Mouse (Mus musculus) layer of hippocampus, postnatal 25 days (tissue): ENCODE measurements around the gene Ptprt. TPM values are rescaled to one million over a fixed set of nuclear protein-coding genes. Genes with fewer than 3 reads are reported as not detected.

Experiments used
- DNase-seq, 2 experiments: peaks; one replicate each; pipeline ENCODE4 v3.0.0; 2022; ENCODE audit warnings: mixed read lengths in 2 of 2, low spot score in 1 of 2; ENCODE audit errors: extremely low spot score in 1 of 2
- total RNA-seq, 2 experiments: library from RNA; stranded (reverse); gene quantifications; 2 replicates each; pipeline ENCODE4 v1.2.3; 2021

The Ptprt gene
- total RNA-seq, 2 experiments from 2014 or later: 45.6 to 53.4 TPM

- DNase-seq: no peak
These were observed 234.8 kb downstream of the Ptprt start for GRCm38 (mm10) chr2:162426114-162426513.

DNA sequence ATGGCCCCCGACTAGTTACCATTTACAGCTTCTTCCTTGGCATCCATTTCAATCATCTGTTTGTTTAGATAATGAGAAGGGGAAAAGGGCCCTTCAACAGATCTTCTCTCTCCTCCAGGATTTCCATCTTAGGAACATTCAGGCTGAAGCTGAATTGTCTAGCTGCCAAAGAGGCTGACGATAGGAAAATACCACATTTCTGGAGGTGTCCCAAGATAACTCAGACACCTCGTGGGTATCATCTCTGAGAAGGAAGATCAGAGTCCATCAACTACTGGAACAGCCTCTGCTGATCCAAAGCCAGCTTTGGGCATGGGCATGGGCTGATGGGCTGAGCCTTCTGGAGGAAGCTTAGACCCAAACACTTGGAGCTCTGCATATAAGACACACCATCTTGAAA lies 242.8 kb downstream of the Ptprt start:
- no peak for DNase-seq

DNA sequence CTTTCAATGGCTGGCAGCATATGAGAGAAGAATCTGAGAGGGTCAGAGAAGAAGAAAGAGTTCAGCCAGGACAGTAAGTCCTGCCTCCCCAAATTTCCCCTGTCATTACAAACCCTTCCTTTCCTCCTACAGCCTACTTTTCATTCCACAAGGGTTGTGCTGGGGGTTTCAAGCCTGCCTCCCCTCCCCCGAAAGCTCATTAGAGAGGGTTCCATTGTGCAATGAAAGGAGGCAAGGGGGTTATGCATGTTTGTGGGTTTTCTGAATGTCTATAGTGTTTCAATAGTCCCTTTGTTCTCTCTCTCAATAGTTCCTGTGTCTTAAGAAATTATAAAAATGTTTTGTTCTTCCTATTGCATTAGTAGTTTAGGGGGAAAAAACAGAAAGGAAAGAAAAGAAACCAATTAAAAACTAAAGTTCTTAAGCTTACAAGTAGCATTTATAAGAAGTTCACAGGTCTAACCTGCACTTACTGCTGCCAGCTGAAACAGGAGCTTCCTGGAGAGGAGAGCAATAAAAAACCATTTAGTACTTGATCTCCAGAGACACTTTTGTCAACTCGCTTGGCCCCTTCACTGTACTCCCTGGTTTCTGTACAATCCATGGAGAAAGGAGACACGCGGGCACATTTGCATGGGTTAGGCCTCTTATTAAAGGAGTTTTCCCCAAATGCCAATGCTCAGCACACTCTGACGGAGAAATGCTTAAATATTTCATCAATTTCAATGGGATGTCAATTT lies 247.7 kb downstream of the Ptprt start:
- DNase-seq: no peak

DNA sequence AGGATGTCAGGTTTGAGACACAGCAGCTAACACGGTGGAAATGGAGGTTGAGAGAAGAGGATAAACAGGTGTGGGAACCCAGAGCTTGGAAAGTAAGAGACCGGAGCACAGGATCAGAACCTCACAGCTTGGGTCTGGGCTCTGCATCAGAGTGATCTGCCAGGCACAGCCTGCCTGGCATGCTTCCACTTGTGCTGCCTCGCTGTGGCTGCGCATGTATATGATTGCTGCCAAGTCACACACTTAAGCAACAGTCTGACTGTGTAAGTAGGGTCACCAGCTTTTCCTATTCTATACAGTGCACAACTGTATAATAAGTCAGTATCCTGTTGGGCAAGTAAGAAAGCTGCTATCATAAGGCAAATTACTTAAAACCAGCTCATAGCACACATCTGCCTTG lies 249.9 kb downstream of the Ptprt start:
- DNase-seq: peak in 1 of 2 experiments; percentile 36

GRCm38 (mm10) chr2:162409245-162409644 lies 251.7 kb downstream of the Ptprt start:
- DNase-seq: no peak

- DNase-seq: no peak
These were observed 259.4 kb downstream of the Ptprt start for GRCm38 (mm10) chr2:162401316-162402100.

- DNase-seq: no peak
These were observed 266.3 kb downstream of the Ptprt start for GRCm38 (mm10) chr2:162394601-162395000.

- DNase-seq: peak in 1 of 2 experiments; percentile 11
These were observed 269.1 kb downstream of the Ptprt start for GRCm38 (mm10) chr2:162391834-162392233.

DNA sequence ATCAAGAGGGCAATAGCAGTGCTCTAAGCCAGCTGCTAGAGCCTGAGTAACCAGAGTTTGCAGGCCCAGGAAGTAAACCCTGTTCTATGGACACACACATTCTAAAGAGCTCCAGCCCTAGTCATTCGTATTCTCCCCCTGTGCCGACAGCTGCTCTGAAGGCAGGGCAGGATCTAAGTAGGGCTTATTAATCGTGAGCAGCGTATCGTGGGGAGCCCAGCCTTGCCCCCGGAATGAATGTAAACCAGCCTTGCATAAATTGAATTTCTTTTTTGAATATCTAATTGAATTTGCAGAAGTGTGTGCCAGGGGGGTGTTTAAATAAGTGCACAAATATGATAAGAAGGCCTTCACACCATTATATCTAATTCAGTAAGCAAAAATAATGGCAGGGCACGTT lies 283.6 kb downstream of the Ptprt start:
- DNase-seq: no peak

GRCm38 (mm10) chr2:162349047-162349446 lies 311.9 kb downstream of the Ptprt start:
- no peak for DNase-seq

DNA sequence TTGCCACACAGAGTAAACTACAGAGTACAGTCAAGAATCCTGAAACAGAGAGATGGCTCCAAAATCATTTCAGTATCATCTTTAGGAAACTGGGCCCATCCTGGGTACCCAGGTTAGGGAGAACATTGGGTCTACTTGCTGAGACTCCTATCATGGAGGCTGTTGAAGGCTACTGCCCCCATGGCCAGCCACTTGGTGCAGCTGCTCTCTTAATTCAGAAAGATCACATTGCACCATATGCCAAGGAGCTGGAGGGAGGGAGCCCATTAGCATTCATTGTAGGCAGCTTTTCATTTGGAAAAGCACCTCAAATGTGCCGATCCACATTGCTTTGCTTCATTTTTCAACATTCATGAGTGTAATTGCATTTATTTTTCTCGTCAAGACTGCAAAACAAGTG lies 319.1 kb downstream of the Ptprt start:
- no peak for DNase-seq

DNA sequence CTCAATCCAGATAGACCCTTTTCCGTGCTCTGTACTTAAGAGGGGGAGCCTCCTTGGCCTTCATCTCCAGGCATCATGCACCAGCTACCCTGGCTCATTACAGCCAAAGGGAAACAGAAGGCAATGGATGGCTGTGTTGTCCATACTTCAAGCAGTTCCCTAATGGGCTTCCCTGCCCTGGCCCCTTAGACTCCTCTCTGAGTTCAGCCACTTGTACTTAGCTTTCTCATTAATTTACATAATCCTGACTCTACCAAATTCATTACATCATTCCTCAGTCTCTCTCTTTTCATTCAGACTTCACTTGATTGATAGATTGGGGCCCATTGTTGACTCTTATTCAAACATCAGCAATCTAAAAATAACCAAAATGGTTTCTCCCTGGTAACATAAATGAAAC lies 320.7 kb downstream of the Ptprt start:
- DNase-seq: no peak

- no peak for DNase-seq
These were observed 328.8 kb downstream of the Ptprt start for GRCm38 (mm10) chr2:162332066-162332683.

DNA sequence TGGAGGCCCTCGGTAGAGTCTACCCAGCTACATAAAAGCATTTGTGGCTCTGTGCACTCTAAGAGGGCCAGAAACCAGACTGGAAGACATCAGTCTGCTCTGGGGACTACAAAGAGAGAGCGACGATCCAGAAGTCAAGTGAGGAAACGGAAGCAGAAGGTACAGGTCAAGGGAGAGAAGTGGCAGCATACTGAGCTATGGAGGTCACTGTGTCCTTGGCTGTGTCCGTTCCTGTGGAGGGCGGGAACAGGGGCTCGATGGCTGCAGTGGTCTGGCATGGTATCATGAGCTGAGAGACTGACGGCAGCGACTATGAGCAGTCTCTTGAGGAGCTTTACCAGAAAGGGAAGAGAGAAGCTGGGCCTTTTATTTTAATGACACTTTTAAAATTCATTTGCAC lies 331.5 kb downstream of the Ptprt start:
- no peak for DNase-seq

DNA sequence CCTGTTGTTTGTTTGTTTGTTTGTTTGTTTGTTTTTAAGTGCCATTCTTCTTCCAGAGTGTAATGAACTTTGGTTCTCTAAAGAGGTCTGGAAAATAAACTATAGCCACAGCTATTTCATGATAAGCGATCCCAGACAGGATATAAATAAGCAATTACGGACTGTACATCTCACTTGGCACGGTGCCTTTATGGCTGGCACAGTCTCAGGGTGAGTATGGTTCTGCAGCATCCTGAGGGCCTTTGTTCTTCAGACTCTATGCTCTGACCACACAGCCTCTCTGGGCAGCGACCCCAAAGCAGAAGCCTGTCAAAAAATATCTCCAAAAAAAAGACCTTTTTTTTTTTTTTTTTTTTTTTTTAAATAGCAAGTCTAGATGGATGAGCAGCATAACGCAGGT lies 338.5 kb downstream of the Ptprt start:
- DNase-seq: no peak

- no peak for DNase-seq
These were observed 353.0 kb downstream of the Ptprt start for GRCm38 (mm10) chr2:162307996-162308395.

DNA sequence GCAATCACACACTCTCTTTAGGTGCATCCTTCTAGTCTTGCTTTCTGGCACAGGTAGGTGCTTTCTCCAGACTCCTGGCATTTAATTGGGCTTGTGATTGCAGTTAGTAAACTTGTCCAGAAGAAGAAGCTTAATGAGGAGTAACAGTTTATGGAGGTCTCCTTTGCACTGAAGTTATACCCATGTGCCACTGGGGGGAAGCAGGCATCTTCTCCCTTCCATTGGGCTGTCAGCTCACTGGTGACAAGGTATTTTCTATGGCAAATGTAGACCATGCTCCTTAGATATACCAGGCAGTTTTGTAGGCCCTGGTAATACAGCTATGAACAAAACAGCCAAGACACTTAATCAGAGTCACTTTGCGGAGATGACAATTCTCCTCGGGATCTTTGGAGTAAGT lies 366.9 kb downstream of the Ptprt start:
- DNase-seq: no peak

GRCm38 (mm10) chr2:162282606-162283005 lies 378.3 kb downstream of the Ptprt start:
- no peak for DNase-seq

GRCm38 (mm10) chr2:162282121-162282520 lies 378.8 kb downstream of the Ptprt start:
- DNase-seq: no peak

DNA sequence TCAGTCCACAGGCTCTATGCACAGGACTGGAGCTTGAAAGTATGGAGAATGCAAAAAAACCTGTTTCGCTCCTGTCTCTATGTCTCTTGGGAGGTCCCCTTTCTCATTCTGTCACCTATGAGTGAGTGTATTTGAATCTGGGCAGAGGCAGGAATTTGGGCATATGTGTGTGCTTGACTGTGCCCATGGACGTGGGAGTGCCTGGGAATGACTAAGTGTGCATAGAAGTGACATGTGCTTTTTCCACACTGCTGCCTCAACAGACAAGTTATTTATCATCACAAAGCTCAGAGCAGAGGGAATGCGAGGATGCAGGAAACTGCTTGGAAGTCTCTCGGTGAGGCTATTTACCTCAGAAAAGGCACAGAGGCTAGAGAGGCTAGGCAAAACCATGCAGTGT lies 387.1 kb downstream of the Ptprt start:
- no peak for DNase-seq

DNA sequence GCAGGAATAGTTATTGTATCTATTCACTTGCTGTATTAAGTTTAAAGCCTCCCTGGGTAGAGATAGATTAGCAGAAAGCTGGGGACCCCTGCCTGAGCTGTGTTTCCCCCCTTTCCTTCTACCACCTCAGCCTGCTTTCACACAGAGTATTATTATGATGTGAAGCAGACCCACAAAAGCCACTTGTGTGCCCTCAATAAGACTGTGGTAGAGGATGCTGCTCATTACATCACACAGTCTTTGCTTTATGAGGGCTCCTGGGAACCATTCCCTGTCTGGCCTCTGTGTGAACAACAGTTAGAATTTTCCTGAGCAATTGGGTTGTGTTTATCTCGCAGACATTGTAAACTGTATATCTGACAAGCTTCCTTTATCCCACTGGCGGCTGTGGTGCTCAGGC lies 409.7 kb downstream of the Ptprt start:
- no peak for DNase-seq
